ENCODE assay signal across 24 mouse cellular contexts in genomic region chr7:105479232-105479631, GRCm38 (mm10). TPM values are rescaled to one million over a fixed set of nuclear protein-coding genes. Genes with fewer than 3 reads are reported as not detected.
"Had no signal": no experiment of that assay in that cellular context is flagged by ENCODE, and none has a peak within 500 bp of the region (broad histone marks: within the 10 kb centered on the region; RNA-seq: fewer than 3 reads in every experiment).

No protein-coding gene starts in this region.

- H3K27ac ChIP-seq: liver, embryonic 15.5 days; macrophage; midbrain, embryonic 12.5 days; neural tube, embryonic 13.5 days; neural tube, embryonic 15.5 days; stomach, embryonic 15.5 days; stomach, postnatal 0 days had no signal

- H3K36me3 ChIP-seq: liver, embryonic 15.5 days; lung, embryonic 15.5 days; midbrain, embryonic 12.5 days; neural tube, embryonic 13.5 days; neural tube, embryonic 15.5 days; stomach, embryonic 15.5 days had no signal

- DNase-seq: liver, postnatal 0 days; lung, adult 2 months; lung, postnatal 14 days; lung, postnatal 36 days; midbrain, embryonic 14.5 days; right cerebral cortex, postnatal 14 days; thymus, adult 2 months; thymus, postnatal 25 days; thymus, postnatal 4 days had no signal

- H3K9me3 ChIP-seq: liver, embryonic 15.5 days; lung, embryonic 15.5 days; midbrain, embryonic 12.5 days; neural tube, embryonic 13.5 days; neural tube, embryonic 15.5 days; stomach, embryonic 15.5 days had no signal

- H3K4me3 ChIP-seq: liver, embryonic 15.5 days; lung, embryonic 15.5 days; megakaryocyte, embryonic 14.5 days; midbrain, embryonic 12.5 days; neural tube, embryonic 13.5 days; neural tube, embryonic 15.5 days; stomach, embryonic 15.5 days had no signal

- H3K4me2 ChIP-seq: liver, embryonic 15.5 days; midbrain, embryonic 12.5 days; neural tube, embryonic 13.5 days; neural tube, embryonic 15.5 days; stomach, embryonic 15.5 days had no signal

- H3K27me3 ChIP-seq: lung, embryonic 15.5 days; neural tube, embryonic 15.5 days; stomach, embryonic 15.5 days had no signal

- ATAC-seq: liver, postnatal 0 days; lung, postnatal 0 days; midbrain, embryonic 16.5 days had no signal

- H3K9ac ChIP-seq: liver, embryonic 15.5 days; liver, postnatal 0 days; lung, embryonic 15.5 days; midbrain, embryonic 12.5 days; neural tube, embryonic 13.5 days; neural tube, embryonic 15.5 days; stomach, embryonic 15.5 days had no signal

RNA-seq across cellular contexts. Expression of gene Cavin3, which starts 2.9 kb away (rescaled TPM):
- total RNA-seq: monocyte, adult 5-6 weeks had no signal
- polyA plus RNA-seq: macrophage had no signal

RNA-seq across cellular contexts. Expression of gene Cckbr, which starts 53.7 kb away (rescaled TPM):
- total RNA-seq: megakaryocyte progenitor cell, adult 5-6 weeks; monocyte, adult 5-6 weeks had no signal
- polyA plus RNA-seq: liver, embryonic 15.5 days; liver, postnatal 0 days; lung, adult 2 months; macrophage; neural tube, embryonic 11.5 days; urinary bladder, adult 2 months had no signal
